Mouse (Mus musculus) duodenum, adult 2 months (tissue): ENCODE data around the gene Gm14214. TPM values are rescaled to one million over a fixed set of nuclear protein-coding genes. Genes with fewer than 3 reads are reported as not detected.

Experiments used
- polyA plus RNA-seq: library from polyadenylated mRNA; depleted of rRNA; stranded (reverse); fragments of >200 nt; gene quantifications from 2 replicates; pipeline ENCODE4 v1.2.3, GENCODE M21; 2012; ENCODE audit warnings: low replicate concordance; rRNA removed

The Gm14214 gene
- not detected in 2 replicates for polyA plus RNA-seq

GRCm38 (mm10) chr2:154769930-154770329, at the start of gene Gm14214:
Gene Gm14214 (minus strand): TSS chr2:154770030.

DNA sequence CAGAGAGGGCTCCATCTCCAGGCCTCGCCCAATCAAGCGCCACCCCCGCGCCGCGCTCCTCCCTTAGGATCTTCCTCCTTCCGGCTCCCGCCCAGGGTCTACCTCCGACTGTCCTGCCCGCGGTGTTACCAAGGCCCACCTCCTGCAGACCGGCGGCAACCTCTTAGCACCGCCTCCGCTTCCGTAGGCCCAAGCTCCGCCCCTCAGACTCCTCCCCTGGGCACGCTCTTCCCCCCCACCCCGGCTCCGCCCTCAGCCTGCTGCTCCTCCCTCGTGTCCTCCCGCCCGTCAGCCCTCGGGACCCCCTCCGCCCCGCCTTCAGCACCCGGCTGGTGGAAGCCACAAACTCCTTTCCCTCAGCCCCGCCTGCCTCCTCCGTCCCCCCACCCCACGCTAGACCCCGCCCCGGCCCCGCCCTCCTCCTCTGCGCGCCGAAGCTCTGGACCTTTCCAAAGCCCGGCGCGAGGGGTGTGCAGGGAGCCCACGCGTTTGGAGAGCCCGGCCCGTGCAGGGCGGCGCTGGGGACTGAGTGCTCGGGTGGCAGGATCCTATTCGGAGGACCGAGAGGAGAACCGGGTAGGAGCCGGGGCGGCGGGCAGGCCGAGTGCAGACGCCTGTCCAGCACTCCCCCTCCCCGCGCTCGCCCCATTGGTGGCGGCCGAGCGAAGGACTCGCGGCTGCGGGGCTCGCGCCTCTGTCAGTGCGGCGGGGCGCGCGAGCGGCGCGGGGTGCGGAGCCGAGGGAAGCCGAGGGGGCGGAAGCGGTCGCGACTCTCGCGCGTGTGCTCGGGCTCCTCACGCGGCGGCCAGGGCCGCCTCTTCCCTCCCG, 21.0 kb upstream of the Gm14214 start, which contains the start of the genes Raly and a:
Gene Raly (plus strand): TSS at position 441 of the 828 bp plus-strand sequence.
Gene a (plus strand): TSS at position 747 of the 828 bp plus-strand sequence.

Other genes with a start within 250 kb of the Gm14214 start
- gene 1700003F12Rik, start 222.9 kb downstream of the Gm14214 start, polyA plus RNA-seq = 0.21 and 1.0 TPM in 2 replicates
- 0.07 and 0.27 TPM in 2 replicates for gene Actl10, start 218.3 kb downstream of the Gm14214 start, polyA plus RNA-seq
- 0.31 and 0.44 TPM in 2 replicates for gene Necab3, start 211.1 kb downstream of the Gm14214 start, polyA plus RNA-seq
- gene E2f1, start 200.1 kb downstream of the Gm14214 start, polyA plus RNA-seq = 6.4 and 8.0 TPM in 2 replicates
- gene Pxmp4, start 166.3 kb downstream of the Gm14214 start, polyA plus RNA-seq = 32.7 and 43.8 TPM in 2 replicates
- gene Zfp341, start 156.7 kb downstream of the Gm14214 start, polyA plus RNA-seq = 3.0 and 3.9 TPM in 2 replicates
- gene 4930519P11Rik, start 156.6 kb downstream of the Gm14214 start, polyA plus RNA-seq = 0.33 and 0.58 TPM in 2 replicates
- gene Chmp4b, start 118.3 kb downstream of the Gm14214 start, polyA plus RNA-seq = 89.8 and 102 TPM in 2 replicates
- 161 and 261 TPM in 2 replicates for gene Raly, start 21.1 kb upstream of the Gm14214 start, polyA plus RNA-seq
- gene a, start 21.4 kb upstream of the Gm14214 start, polyA plus RNA-seq = 0.86 and 0.95 TPM in 2 replicates
- gene Eif2s2, start 122.9 kb upstream of the Gm14214 start, polyA plus RNA-seq = 0.59 and 1.9 TPM in 2 replicates
- gene Gm14226, start 248.2 kb upstream of the Gm14214 start, polyA plus RNA-seq = 0.02 TPM in 1 of 2 replicates, not detected in the other